Mouse (Mus musculus): Measurements from ENCODE around the gene Gm21060. TPM values are rescaled to one million over a fixed set of nuclear protein-coding genes. Genes with fewer than 3 reads are reported as not detected.
A peak's percentile ranks its signal among the peaks of the same experiment; 100 is the strongest.
"Not testable (repeated sequence)": the region's sequence is repeated elsewhere in the genome, so short reads cannot be mapped to it uniquely, and the experiment has no call there.

Gm21060 gene
- not detected for total RNA-seq (2021)
- long read RNA-seq, experiment 1, result 0 reads
- long read RNA-seq, experiment 2, result 0 reads

DNA sequence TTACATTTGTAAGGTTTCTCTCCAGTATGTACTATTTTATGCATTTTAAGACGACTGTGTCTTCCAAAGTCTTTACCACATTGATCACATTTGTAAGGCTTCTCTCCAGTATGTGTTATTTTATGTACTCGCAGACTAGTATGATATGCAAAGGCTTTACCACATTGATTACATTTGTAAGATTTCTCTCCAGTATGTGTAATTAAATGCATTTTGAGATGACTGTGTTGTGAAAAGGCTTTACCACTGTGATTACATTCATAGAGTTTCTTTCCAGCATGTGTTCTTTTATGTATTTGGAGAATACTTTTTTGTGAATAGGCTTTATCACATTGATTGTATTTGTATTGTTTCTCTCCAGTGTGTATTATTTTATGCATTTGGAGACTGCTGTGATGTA, at the start of gene Gm21060:
Gm21060 (minus strand) TSS at position 101 of the 400 bp plus-strand sequence.
- intact Hi-C loops (cut with DNase I), result no loop called here
- DNase-seq, result no peak

DNA sequence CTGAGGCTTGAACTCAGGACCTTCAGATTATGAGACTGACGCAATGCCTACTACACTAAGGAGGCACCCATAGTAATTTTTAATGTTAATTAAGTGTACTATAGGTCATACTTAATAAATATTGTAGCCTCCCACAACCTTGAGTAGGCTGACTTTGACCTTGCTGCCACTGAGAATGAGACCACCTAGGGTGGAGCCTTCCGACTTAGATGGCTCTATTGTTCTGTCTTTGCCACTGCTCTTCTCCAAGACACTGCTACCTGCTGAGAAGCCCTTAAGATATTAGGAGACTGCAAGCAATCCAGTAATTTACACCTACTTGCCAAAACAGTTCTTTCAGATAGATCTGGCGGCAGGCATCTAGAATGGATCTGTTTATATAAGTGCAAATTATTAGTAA, 24.0 kb upstream of the Gm21060 start:
- intact Hi-C loops (cut with DNase I); DNase-seq: not testable (repeated sequence)

DNA sequence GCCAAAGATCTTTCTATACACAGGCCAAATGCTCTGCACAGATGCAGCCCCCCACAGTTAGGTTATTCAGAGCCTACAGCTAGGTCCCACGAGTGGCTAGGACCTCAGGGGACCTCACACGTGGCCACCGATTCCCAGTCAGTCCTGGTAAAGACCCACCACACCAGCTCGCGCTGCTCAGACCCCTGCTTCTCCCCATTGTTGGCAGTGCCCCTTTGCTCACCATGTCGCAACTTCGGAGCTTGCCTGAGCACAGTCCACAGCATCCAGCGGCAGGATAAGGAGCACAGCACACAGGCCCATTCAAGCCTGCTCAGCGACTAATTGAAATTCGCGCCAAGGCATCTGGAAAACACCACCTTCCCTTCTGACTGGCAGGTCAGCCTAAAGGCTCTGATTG, 16.3 kb upstream of the Gm21060 start:
- DNase-seq; intact Hi-C loops (cut with DNase I): not testable (repeated sequence)

DNA sequence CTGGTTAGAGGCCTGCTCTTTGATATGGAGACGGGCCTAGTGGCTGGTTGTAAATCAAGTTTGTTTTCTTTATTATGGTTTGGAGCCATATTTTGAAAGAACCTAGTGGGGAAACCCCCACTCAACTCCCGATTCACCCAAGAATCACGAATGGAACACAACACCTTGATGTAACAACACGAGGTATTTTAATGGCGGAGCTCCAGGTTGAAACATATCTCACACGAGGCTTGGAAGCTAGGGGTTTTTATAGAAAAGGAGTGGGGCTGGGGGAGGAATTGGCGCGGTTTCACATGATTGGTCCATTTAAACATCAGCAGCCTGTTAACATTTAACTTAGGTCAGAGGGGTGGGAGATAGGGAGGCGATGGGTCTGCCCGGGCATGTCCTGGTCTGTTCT, 15.5 kb upstream of the Gm21060 start:
- DNase-seq; intact Hi-C loops (cut with DNase I): not testable (repeated sequence)

DNA sequence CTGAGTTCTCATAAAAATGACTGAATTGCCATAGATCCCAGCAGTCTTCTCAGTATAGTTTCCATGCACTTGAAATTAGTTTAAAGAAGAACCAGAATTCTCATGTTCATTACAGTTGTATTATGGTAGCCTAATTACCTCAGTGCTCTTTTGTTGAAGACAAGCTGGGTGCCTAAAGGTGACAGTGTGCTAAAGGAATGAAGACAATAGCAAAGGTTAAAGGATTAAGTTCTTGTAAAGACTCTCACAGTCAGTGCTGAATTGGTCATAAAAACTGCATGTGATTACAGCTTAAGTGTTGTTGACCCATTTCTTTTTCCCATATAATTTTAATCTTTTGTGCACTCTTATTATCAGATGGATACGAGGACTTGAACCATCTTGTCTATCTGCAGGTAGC, 11.2 kb upstream of the Gm21060 start:
- intact Hi-C loops (cut with DNase I); DNase-seq: not testable (repeated sequence)

DNA sequence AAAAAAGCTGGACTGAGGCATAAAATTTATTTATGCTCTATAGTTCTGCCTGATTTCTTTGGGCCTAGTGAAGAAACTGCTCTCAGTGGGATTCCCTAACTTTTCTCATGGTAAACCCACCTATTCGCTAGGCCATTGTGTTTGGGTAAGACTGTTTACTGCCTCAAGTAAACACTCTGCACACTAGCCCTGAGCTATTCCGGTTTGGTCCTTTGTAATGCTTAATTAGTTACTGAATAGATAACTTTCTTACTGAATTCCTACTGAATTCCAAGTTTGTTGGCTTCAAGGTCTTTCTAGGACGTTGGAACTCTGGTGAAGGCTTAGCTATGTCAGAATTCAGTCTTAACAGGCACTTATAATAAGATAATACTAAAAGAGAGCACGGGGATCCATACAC, 11.8 kb downstream of the Gm21060 start:
- intact Hi-C loops (cut with DNase I); DNase-seq: not testable (repeated sequence)

DNA sequence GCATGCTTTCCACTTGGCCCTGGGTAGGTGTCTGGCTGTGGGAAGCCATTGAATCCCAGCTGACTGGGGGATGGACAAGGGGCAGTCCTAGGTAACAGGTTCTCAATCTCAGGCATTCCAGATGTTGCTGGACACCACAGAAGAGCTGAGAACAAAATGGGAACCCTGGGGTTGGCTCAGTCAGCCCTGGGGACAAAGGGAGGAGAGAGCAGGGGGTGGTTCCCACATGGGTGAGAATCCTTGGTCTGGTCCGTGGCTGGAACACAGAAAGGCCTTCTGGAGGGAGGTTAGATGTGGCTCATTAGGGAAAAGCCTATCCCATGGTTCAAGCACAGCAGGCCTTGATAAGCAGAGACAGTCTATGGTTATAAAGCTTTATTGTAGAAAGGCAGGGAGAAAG, 13.3 kb downstream of the Gm21060 start:
- intact Hi-C loops (cut with DNase I), result no loop called here
- DNase-seq, result no peak

DNA sequence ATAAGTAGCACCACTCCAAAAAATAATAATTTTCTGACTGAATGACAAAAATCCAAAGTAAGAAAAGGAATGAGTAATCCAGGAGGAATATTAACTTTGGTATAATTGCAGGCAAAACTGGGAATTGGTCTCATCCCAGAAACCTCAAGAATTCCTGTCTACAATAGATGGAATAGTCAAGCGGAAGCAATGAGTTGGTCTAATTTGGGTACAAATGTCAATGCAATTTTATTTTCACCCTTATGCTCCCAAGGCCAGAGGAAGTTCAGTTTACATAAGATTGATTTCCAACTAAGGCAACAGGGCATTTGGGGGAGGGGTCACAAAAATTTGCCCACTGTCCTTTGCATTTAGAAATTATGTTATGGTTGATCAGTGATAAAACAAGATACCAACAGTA, 21.4 kb downstream of the Gm21060 start:
- intact Hi-C loops (cut with DNase I), result no loop called here

DNA sequence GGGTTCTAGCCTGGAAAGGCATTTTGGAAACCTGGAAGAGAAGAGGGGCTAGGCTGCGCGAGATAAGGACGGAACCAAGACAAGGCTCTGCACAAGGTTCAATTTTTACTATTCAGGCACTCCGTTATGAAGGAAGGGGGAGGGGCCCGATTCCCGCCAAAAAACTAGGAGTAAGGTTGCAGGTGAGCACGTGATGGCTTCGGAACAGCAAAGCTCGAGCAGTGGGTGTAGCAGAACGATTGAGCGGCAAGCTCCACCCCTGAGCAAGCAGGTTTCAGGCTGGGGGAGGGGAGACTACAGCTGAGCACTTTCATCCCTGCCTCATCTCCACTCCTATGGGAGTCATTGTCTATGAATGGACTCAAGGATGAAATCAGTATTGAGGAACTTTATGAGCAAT, 27.7 kb downstream of the Gm21060 start:
- intact Hi-C loops (cut with DNase I); DNase-seq: not testable (repeated sequence)

More for the DNA sequence above, 21.4 kb downstream of the Gm21060 start:
- DNase-seq, result no peak

DNA sequence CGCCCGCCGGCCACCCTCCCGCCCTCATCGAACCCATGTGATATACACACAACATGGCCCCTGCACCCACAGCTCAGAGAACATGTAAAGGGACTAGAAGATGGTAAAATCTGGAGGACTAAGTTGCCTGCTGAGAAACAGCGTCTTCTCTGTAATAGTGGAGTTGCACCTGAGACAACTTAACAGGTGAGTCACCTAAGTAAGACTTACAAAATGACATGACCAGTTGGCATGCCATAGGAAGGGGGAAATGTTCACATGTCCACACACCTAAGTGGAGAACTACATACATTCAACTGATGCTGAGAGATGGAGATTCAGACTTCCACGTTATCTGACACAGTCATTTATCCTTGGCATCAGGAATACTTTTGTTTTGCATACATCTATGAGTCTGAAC, 29.7 kb downstream of the Gm21060 start:
- no peak for DNase-seq

DNA sequence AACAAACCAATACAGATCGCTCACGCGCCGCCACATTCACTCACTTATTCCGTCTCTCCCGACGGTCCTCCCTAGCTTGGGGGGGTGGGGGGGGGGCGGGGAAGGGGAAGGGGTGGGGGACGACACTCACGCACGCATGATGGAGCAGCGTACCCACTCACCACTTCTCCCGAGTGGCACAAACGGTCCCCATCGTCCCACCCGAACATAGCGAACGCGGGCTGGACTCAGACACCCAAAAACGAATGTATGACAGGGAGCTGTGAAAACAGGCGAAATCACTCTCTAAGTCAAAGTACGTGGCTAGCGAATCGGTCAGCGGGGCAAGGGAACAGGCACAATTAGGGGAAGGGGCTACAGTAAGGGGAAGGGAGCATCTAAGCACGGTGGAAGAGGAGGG, 30.2 kb downstream of the Gm21060 start:
- DNase-seq, result no peak
- intact Hi-C loops (cut with DNase I), result no loop called here

More for the DNA sequence above, 29.7 kb downstream of the Gm21060 start:
- intact Hi-C loops (cut with DNase I), result no loop called here

DNA sequence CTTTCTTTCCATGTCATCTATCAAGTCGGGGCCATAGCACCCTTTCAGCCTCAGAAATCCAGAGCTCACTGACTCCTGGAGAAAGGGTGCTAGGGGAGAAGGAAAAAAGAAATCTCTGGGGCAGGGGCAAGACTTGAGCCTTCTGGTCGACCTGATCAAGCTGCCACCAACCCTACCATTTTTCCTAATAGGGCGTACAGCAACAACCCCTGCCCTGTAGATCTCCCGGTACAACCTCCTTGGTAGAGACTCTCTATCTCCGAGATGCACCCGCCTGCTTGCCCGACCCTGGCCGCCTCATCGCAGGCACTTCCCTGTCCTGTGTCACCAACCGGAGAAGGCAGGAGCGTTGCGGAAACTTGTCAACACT, 30.6 kb downstream of the Gm21060 start:
- intact Hi-C loops (cut with DNase I), result no loop called here
- no peak for DNase-seq

DNA sequence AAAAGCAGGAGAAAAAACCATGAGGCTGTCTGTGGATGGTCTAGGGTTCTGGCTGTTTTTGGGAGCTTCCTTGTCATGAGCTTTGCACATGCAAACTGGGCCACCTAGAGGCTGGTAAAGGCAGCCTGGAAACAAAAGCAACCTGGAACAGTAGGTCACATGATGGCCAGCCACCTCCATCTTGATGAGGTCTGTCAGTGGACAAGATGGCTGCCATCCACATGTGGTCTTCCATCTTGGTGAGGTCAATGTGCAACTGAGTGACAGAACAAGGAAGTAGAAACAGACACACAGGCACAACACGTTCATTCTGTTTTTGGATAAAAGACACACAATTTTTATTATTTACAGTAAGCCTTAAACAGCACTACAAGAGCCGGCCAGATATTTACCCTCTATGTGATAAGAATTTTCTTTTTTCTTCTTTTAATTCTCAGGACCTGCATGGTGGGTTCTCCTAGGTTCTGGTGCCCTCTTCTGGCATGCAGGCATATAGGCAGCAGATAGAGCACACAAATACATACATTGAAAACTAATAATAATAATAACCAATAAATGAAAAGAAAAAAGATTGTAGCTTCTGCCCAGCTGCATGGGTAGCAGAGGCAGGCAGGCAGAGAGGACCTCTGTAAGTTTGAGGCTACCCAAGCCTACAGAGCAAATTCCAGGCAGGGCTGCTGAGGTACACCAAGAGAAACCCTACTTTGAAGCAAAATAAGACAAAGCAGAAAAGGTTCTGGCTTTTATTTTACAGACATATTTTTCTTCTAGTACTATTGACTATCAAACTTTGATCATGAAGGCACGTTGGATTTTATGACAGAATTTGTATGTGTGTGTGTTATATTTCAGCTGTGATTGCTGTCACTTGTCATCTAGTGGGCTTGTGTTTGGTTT, 31.3 kb downstream of the Gm21060 start:
- DNase-seq, result peak in 1 of 2 experiments; percentile 15
- intact Hi-C loops (cut with DNase I), result no loop called here

DNA sequence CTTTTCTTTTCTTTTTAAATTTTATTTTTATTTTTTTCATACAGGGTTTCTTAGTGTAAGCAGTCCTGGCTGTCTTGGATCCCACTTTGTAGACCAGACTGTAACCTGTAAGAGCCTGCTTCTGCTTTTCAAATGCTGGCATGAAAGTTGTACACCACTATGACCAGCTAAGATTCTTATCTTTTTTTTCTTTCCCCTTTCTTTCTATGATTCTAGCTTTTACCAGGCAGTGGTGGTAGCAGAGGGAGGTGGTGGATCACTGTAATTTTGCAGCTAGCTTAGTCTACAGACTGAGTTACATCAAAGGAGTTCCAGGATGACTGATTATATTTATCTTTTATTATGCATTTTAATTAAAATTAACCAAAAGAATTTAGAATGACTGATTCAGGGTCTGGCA, 31.9 kb downstream of the Gm21060 start:
- no peak for DNase-seq
- intact Hi-C loops (cut with DNase I), result no loop called here

DNA sequence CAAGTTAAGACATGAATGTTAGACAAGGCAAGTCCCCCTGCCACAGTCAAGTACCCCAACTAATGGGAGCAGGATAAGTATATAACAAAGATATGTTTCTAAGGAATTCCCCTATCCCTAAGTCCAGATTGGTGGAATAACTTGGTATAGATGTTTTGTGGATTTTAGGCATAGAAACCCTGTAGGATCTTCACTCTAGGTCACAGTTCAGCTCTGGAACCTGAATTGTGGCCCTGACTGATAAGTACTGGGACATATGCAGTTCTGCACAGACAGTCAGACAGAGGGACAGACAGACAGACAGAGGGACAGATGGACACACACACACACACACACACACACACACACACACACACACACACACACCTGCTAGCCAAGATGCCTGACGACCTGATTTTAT, 32.6 kb downstream of the Gm21060 start:
- intact Hi-C loops (cut with DNase I), result no loop called here
- DNase-seq, result no peak

DNA sequence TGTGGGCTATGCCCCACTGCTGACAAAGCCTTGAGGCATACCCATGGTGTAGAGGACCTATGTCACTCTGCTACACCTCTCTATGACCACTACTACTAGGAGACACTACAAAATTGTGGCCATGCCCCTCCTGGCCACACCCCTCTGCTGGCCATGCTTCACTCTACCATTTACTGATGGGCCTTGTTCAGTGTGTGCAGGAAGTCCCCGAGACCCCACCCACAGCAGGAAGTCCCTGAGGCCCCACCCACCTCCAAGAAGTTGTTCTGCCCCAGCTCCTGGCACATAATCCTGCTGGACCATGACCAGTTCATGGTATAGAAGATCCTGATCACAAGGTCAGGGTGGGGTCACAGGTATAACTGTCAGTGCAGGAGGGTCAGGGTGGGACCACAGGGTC, 35.6 kb downstream of the Gm21060 start:
- DNase-seq, result no peak
- intact Hi-C loops (cut with DNase I), result no loop called here

DNA sequence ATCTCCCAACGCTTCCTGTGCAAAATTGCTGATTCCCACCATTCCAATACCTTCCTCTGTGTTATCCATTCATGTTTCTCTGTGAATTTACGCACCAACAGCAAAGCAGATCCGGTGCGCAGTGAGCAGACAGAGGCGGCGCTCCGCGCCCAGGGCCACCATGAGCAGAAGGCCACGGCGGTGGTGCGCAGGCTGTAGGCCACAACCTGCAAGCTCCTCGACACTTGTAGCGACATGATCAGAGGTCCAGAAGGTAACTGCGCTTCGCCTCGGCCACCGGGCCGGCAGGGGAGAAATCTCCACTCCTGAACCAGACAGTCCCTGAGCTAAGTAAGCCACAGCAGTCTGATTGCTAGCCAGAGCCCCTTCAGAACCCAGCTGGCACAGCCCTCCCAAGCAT, 39.1 kb downstream of the Gm21060 start:
- DNase-seq, result no peak
- intact Hi-C loops (cut with DNase I), result no loop called here

DNA sequence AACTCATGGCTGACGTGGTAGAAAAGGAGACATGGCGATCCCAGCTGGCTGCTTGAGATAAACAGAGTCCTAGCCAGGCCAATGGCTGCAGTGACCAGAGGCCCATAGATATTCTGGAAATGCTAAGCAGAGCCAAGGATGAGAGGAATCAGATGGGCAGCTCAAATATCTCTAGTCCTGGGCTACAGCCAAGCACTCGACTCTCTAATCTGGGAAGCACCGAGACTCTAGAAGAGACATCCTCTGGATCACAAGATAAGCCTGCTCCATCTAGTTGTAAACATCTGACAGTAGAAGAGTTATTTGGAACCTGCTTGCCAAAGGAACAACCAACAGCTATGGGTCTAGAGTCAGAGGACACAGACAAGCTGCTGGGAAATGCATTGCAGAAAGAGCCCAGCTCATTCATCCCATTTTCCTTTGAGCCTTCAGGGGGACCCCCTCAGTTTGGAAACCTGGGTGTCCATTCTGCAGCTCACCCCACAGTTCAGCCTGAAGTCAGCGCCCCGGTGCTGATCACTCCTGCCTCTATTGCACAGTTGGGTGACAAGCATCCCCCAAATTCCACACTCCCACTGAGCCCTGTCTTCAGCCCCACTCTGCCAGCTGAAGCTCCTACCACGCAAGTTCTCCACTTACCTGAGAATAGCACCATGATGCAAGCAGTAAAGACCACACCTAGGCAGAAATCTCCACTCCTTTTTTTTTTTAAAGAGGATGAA, 40.5 kb downstream of the Gm21060 start:
- no peak for DNase-seq
- intact Hi-C loops (cut with DNase I), result no loop called here

DNA sequence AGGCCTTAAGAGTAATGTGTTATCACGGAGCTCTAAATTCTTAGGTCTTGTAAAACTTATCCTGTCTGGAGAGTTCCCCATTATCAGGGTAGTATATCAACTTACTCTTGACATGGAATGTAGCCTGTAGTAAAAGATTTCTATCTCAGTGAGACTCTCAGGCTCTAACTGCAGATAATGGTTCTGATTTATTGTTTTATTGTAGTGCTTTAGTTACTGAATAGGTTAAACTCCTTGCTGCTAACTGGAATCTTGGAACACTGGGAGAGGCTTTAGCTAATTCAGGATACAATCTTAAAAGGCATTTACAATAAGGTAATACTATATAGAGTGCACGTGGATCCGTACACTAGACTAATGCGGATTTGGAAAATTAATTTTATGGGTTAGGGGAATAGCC, 49.5 kb downstream of the Gm21060 start:
- intact Hi-C loops (cut with DNase I); DNase-seq: not testable (repeated sequence)

Measured in gastrocnemius, postnatal 36 days (tissue).